Mouse (Mus musculus): ENCODE measurements at regions not wholly inside any gene's neighbourhood (a gene's known extent, or its start where the extent isn't known, plus 50 kb on each side); places are given as distances from the start of the nearest gene placed in this dataset.

DNA sequence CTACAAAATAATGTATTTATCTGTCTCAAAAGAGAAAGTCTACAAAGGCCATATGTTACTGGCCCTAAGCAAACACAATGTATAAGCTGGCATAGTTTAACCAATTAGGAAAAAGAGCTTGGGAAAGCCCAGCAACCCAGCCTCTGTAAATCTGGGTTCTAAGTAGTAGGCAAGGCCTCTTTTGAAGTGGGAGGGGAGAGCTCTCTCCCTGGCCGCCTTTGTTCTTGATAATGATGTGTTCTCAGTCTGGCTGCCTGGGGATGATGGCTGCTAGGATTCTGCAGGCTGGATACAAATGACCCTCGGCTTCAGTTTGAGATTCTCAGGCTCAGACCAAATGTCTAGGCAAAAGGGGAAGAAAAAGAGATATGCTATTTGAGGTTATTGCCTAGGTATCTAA is 172.4 kb upstream of the Cntnap4 start:
- TF ChIP-seq CTCF (conservative IDR thresholded peaks at IDR 0.05; ENCODE audit: low read length) (no peak), NANOG (IDR thresholded peaks at IDR 0.05; ENCODE audit: borderline replicate concordance, low read length) (no peak), POU5F1 (IDR thresholded peaks at IDR 0.05; ENCODE audit: borderline replicate concordance, low read length) (no peak)

Measured in E14TG2a.4 (cell line).